Mouse (Mus musculus) hindbrain, embryonic 11.5 days (tissue): ENCODE measurements around the gene Hsp90ab1. TPM values are rescaled to one million over a fixed set of nuclear protein-coding genes. Genes with fewer than 3 reads are reported as not detected.
A peak's percentile ranks its signal among the peaks of the same experiment; 100 is the strongest.

Experiments used
- ATAC-seq: fragments of 200-750 bp; cut with Nextera tagmentation; 2 replicates; pipeline ENCODE4 v1.8.0; 2017; ENCODE audit warnings: mild to moderate bottlenecking, moderate TSS enrichment, moderate library complexity; ENCODE audit not compliant: low FRiP score
- DNase-seq: peaks from one replicate; pipeline ENCODE4 v3.0.0-alpha.2; 2015; ENCODE audit warnings: low spot score
- H3K27ac ChIP-seq: fragments of 300-500 bp; sonication (generic); 2 replicates; pipeline ENCODE4 v1.5.1; 2014; ENCODE audit warnings: mild to moderate bottlenecking, low read depth, low read length
- H3K27me3 ChIP-seq: fragments of 300-500 bp; sonication (generic); 2 replicates; pipeline ENCODE4 v1.6.1; 2014; ENCODE audit warnings: mild to moderate bottlenecking, low read length, moderate library complexity, mixed read lengths; ENCODE audit not compliant: control insufficient read depth, insufficient read depth
- H3K36me3 ChIP-seq: fragments of 300-500 bp; sonication (generic); 2 replicates; pipeline ENCODE4 v1.6.1; 2014; ENCODE audit warnings: mild to moderate bottlenecking, low read length, moderate library complexity, mixed read lengths; ENCODE audit not compliant: control insufficient read depth, insufficient read depth
- H3K4me1 ChIP-seq: fragments of 300-500 bp; sonication (generic); replicated peaks from 2 replicates; pipeline ENCODE4 v1.6.1; 2014; ENCODE audit warnings: low read length, mixed read lengths; ENCODE audit not compliant: control insufficient read depth, insufficient read depth
- H3K4me2 ChIP-seq: fragments of 300-500 bp; sonication (generic); replicated peaks from 2 replicates; pipeline ENCODE4 v1.6.1; 2014; ENCODE audit warnings: mild to moderate bottlenecking, low read depth, low read length
- H3K4me3 ChIP-seq: fragments of 300-500 bp; sonication (generic); 2 replicates; pipeline ENCODE4 v1.5.1; 2014; ENCODE audit warnings: low read depth, low read length
- H3K9ac ChIP-seq: fragments of 300-500 bp; sonication (generic); 2 replicates; pipeline ENCODE4 v1.6.1; 2014; ENCODE audit warnings: low read depth, low read length
- H3K9me3 ChIP-seq: fragments of 300-500 bp; sonication (generic); 2 replicates; pipeline ENCODE4 v1.6.1; 2016; ENCODE audit warnings: low read length; ENCODE audit not compliant: control insufficient read depth
- WGBS: fragments of 180-500 bp; shearing (Covaris S2); extraction: QIAGEN DNeasy Blood & Tissue Kit; methylation state at CpG from one replicate; pipeline ENCODE4 v1.1.7; 2014; 5-methylcytosine and 5-hydroxymethylcytosine counted together
- polyA plus RNA-seq: library from polyadenylated mRNA; unstranded; fragments of >200 nt; fragmentation: Nextera tagmentation; extraction: Ambion mirVana; gene quantifications from 2 replicates; pipeline ENCODE4 v1.2.1, GENCODE M21; 2014

The Hsp90ab1 gene
- polyA plus RNA-seq, 1 experiment from 2014 or later, result 1,644 TPM

- 44% methylated on average over 5 of the region's 5 CpGs for WGBS
- Histone ChIP-seq H3K9me3 (no peaks in the 10 kb centered on the region), H3K27me3 (no peaks in the 10 kb centered on the region), H3K27ac (no peak overlapping the region), H3K4me3 (no peak overlapping the region), H3K4me1 (no peaks in the 10 kb centered on the region; the same call in 1 of the 2 replicates), H3K9ac (no peak overlapping the region), H3K4me2 (no peak overlapping the region), H3K36me3 (no peaks in the 10 kb centered on the region)
- ATAC-seq (no peak), DNase-seq (peak; percentile 11)
Measured at GRCm38 (mm10) chr17:45610144-45610866, 37.2 kb upstream of the Hsp90ab1 start.

- DNase-seq, result no peak
- no peak for ATAC-seq
- H3K9ac ChIP-seq, result no peak overlapping the region
- no peaks in the 10 kb centered on the region for H3K36me3 ChIP-seq
- H3K4me3 ChIP-seq, result no peak overlapping the region
- 88% methylated on average over 4 of the region's 4 CpGs for WGBS
- H3K4me1 ChIP-seq, result no peaks in the 10 kb centered on the region; the same call in 1 of the 2 replicates
- H3K27me3 ChIP-seq, result no peaks in the 10 kb centered on the region
- H3K27ac ChIP-seq, result no peak overlapping the region
- no peak overlapping the region for H3K4me2 ChIP-seq
- H3K9me3 ChIP-seq, result no peaks in the 10 kb centered on the region
Measured at GRCm38 (mm10) chr17:45608396-45608795, 35.3 kb upstream of the Hsp90ab1 start.

- no peak for ATAC-seq
- Histone ChIP-seq H3K4me2 (no peak overlapping the region), H3K4me3 (no peak overlapping the region), H3K27me3 (no peaks in the 10 kb centered on the region), H3K27ac (no peak overlapping the region), H3K9ac (no peak overlapping the region), H3K36me3 (no peaks in the 10 kb centered on the region), H3K9me3 (no peaks in the 10 kb centered on the region), H3K4me1 (no peaks in the 10 kb centered on the region; the same call in 1 of the 2 replicates)
- 80% methylated on average over 15 of the region's 15 CpGs for WGBS
- no peak for DNase-seq
Measured at GRCm38 (mm10) chr17:45606992-45607879, 34.2 kb upstream of the Hsp90ab1 start.

- Histone ChIP-seq H3K36me3 (no peaks in the 10 kb centered on the region), H3K4me1 (peaks cover 5% of the 10 kb centered on the region; the same call in 1 of the 2 replicates), H3K9me3 (no peaks in the 10 kb centered on the region), H3K27me3 (peaks cover 11% of the 10 kb centered on the region), H3K27ac (no peak overlapping the region), H3K4me3 (no peak overlapping the region), H3K4me2 (no peak overlapping the region), H3K9ac (no peak overlapping the region)
- DNase-seq (no peak), ATAC-seq (no peak)
- WGBS, result 84% methylated on average over 3 of the region's 3 CpGs
Measured at GRCm38 (mm10) chr17:45602984-45603383, 29.9 kb upstream of the Hsp90ab1 start.

- Histone ChIP-seq H3K27ac (no peak within 1 kb of the TSS), H3K4me3 (no peak within 1 kb of the TSS), H3K27me3 (peaks cover 11% of the 10 kb centered on the region), H3K36me3 (no peaks in the 10 kb centered on the region), H3K4me2 (no peak within 1 kb of the TSS; the same call in 1 of the 2 replicates), H3K4me1 (peaks cover 5% of the 10 kb centered on the region; the same call in 1 of the 2 replicates), H3K9me3 (no peaks in the 10 kb centered on the region), H3K9ac (0 out of 2 replicates have a peak within 1 kb of the TSS, but pooled peaks have one; percentile 20)
- WGBS, result 27% methylated on average over 6 of the region's 6 CpGs
- peak; percentile 40 for DNase-seq
- ATAC-seq, result peak; percentile 41; the same call in 1 of the 2 replicates
Measured at GRCm38 (mm10) chr17:45601877-45602304, 28.8 kb upstream of the Hsp90ab1 start, which contains the start of gene Mymx. Gene Mymx (minus strand): TSS chr17:45602102.

GRCm38 (mm10) chr17:45601325-45601724 lies 28.3 kb upstream of the Hsp90ab1 start:
- H3K27me3 ChIP-seq, result peaks cover 13% of the 10 kb centered on the region
- H3K4me2 ChIP-seq, result no peak overlapping the region; the same call in 1 of the 2 replicates
- H3K4me3 ChIP-seq, result no peak overlapping the region
- 0 out of 2 replicates have a peak overlapping the region, but pooled peaks have one; percentile 20 for H3K9ac ChIP-seq
- H3K4me1 ChIP-seq, result peaks cover 7% of the 10 kb centered on the region; the same call in 1 of the 2 replicates
- WGBS, result 11% methylated on average over 22 of the region's 22 CpGs
- no peak overlapping the region for H3K27ac ChIP-seq
- ATAC-seq (no peak), DNase-seq (peak; percentile 37)
- H3K36me3 ChIP-seq, result no peaks in the 10 kb centered on the region
- no peaks in the 10 kb centered on the region for H3K9me3 ChIP-seq

GRCm38 (mm10) chr17:45600267-45600666 lies 27.2 kb upstream of the Hsp90ab1 start:
- peaks cover 11% of the 10 kb centered on the region for H3K4me1 ChIP-seq
- WGBS, result 53% methylated on average over 8 of the region's 8 CpGs
- H3K9ac ChIP-seq, result no peak overlapping the region
- H3K27ac ChIP-seq, result no peak overlapping the region
- no peak overlapping the region for H3K4me3 ChIP-seq
- peaks cover 15% of the 10 kb centered on the region for H3K27me3 ChIP-seq
- DNase-seq (peak; percentile 12), ATAC-seq (no peak)
- H3K36me3 ChIP-seq, result no peaks in the 10 kb centered on the region
- no peak overlapping the region for H3K4me2 ChIP-seq
- no peaks in the 10 kb centered on the region for H3K9me3 ChIP-seq

GRCm38 (mm10) chr17:45599446-45600242 lies 26.6 kb upstream of the Hsp90ab1 start, which contains the start of gene Slc29a1:
Gene Slc29a1 (minus strand): TSS chr17:45599606.
- ATAC-seq, result no peak
- Histone ChIP-seq H3K4me1 (peaks cover 11% of the 10 kb centered on the region), H3K27me3 (peaks cover 15% of the 10 kb centered on the region), H3K4me2 (peak within 1 kb of the TSS; percentile 70), H3K27ac (no peak within 1 kb of the TSS), H3K9ac (peak within 1 kb of the TSS; percentile 28; the same call in 1 of the 2 replicates), H3K36me3 (no peaks in the 10 kb centered on the region), H3K4me3 (peak within 1 kb of the TSS; percentile 21), H3K9me3 (no peaks in the 10 kb centered on the region)
- DNase-seq, result peak; percentile 69
- 14% methylated on average over 32 of the region's 32 CpGs for WGBS
